Mouse (Mus musculus) adrenal gland, adult 18-20 months (tissue): ENCODE data around the gene Spaca9. TPM values are rescaled to one million over a fixed set of nuclear protein-coding genes. Genes with fewer than 3 reads are reported as not detected.

Source experiments
- DNase-seq, 2 experiments: peaks; one replicate each; pipeline ENCODE4 v3.0.0; 2021 to 2022; ENCODE audit warnings: low spot score in 2 of 2
- microRNA-seq, 2 experiments: library from miRNA; unstranded; fragments of <30 nt; microRNA quantifications; one replicate each; pipeline ENCODE4 v1.2.0; 2021; ENCODE audit warnings: borderline number of aligned reads in 2 of 2
- total RNA-seq, 2 experiments: library from RNA; stranded (reverse); gene quantifications; 1 replicate in 1 of 2; 2 replicates in 1 of 2; pipeline ENCODE4 v1.2.3; 2021

Spaca9 gene
- total RNA-seq, 2 experiments from 2014 or later: 0.60 to 1.2 TPM

GRCm38 (mm10) chr2:28671438-28671837, 28.1 kb downstream of the Spaca9 start:
- DNase-seq: no peak

DNA sequence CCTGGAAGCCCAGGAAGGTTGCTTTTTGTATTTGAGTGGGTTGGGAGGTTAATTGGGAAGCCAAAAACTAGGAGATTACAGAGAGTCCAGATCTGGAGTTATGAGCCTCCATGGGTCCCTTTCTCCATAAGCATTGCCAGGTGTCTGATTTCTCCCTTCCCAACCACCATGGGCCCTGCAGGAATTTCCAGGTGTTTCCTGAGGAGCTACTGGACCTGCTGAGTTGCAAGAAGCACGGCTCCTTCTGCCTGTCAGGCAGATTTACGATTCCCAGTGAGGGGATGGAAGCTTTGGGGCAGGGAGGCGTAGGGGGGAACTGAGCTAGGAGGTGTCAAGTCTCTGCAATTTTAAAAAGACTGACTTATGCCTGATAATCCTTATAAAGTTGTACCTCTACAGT, 33.7 kb downstream of the Spaca9 start:
- DNase-seq: no peak

GRCm38 (mm10) chr2:28662891-28663290, 36.6 kb downstream of the Spaca9 start:
- no peak for DNase-seq

GRCm38 (mm10) chr2:28656216-28656615, 43.3 kb downstream of the Spaca9 start:
- no peak for DNase-seq

- DNase-seq: peak; percentile 9 to 26
Observed at GRCm38 (mm10) chr2:28654295-28654694, 45.2 kb downstream of the Spaca9 start.

- DNase-seq: no peak
Observed at GRCm38 (mm10) chr2:28653351-28653750, 46.2 kb downstream of the Spaca9 start.

DNA sequence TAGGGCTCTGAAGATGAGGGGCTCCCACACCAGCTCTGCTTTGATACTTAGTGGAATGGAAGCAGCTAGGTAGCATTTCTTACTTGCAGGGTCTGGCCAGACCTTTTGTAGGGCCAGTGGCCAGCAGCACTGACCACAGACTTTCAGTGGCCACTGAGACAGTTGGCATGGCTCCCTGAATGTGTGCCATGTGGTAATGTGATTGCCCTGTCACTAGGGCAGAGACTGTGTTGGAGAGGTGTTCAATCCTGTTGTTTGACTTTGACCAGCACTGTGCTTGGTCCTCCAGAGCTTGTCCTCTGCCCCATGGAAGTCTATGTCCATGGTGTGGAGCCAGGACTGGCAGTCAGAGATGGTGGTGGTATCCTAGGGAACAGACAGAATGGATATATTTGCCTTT, 49.0 kb downstream of the Spaca9 start:
- DNase-seq: no peak

GRCm38 (mm10) chr2:28643081-28643480, 56.4 kb downstream of the Spaca9 start:
- DNase-seq: no peak

Small RNA genes lying within 50 kb of the gene (microRNA-seq; reads per million reads assigned to microRNA genes)
- 0.47 to 2.4 reads per million in 2 experiments for gene Mir3088

Other genes starting within 250 kb of the Spaca9 start
- 1 to 10 TPM; 1.4 to 2.8 TPM for gene 1700007K13Rik, start 233.4 kb downstream of the Spaca9 start, total RNA-seq
- gene Mrps2, start 231.7 kb downstream of the Spaca9 start, total RNA-seq: 10 to 100 TPM; 54.4 to 63.2 TPM
- 1 to 10 TPM; 4.5 to 6.3 TPM for gene Gbgt1, start 202.8 kb downstream of the Spaca9 start, total RNA-seq
- gene Gm10134, start 193.6 kb downstream of the Spaca9 start, total RNA-seq: 1 to 10 TPM; 2.0 TPM
- 10 to 100 TPM; 24.3 to 24.4 TPM for gene Ralgds, start 186.6 kb downstream of the Spaca9 start, total RNA-seq
- gene Cel, start 136.3 kb downstream of the Spaca9 start, total RNA-seq: not detected
- 10 to 100 TPM; 15.2 to 17.2 TPM for gene Gtf3c5, start 116.0 kb downstream of the Spaca9 start, total RNA-seq
- gene Gfi1b, start 77.7 kb downstream of the Spaca9 start, total RNA-seq: not detected
- 10 to 100 TPM; 18.5 to 21.3 TPM for gene Tsc1, start 58.5 kb downstream of the Spaca9 start, total RNA-seq
- gene Ak8, start 437 bp upstream of the Spaca9 start, total RNA-seq: under 1 TPM; 0.38 to 0.63 TPM
- gene Gtf3c4, start 140.6 kb upstream of the Spaca9 start, total RNA-seq: 10 to 100 TPM; 35.9 to 41.4 TPM
- 10 to 100 TPM in 1 of 2 experiments, 1 to 10 TPM in 1; 7.6 to 10.4 TPM for gene Ddx31, start 140.7 kb upstream of the Spaca9 start, total RNA-seq
- not detected for gene Barhl1, start 216.9 kb upstream of the Spaca9 start, total RNA-seq